Mouse (Mus musculus) erythroblast, embryonic 14.5 days (primary cell): Measurements from ENCODE around the gene Rab31.

Experiments
- GATA1 ChIP-seq: IDR thresholded peaks from 2 replicates; pipeline ENCODE4 v1.6.1; 2012; ENCODE audit warnings: low read length, inconsistent platforms, mixed read lengths
- TAL1 ChIP-seq: IDR thresholded peaks from 3 replicates; pipeline ENCODE4 v1.6.1; 2012; ENCODE audit warnings: low read length, inconsistent platforms, mixed read lengths

GRCm38 (mm10) chr17:65608743-65609142 is 163.8 kb downstream of the Rab31 start:
- TF ChIP-seq GATA1 = no peak
- no peak for TF ChIP-seq TAL1
